Mouse (Mus musculus) CD4-positive helper T cell, adult 2 months (primary cell): ENCODE measurements at regions not wholly inside any gene's neighbourhood (a gene's known extent, or its start where the extent isn't known, plus 50 kb on each side); places are given as distances from the start of the nearest gene placed in this dataset.

Experiments
- DNase-seq: peaks from one replicate; pipeline ENCODE4 v3.0.0-alpha.2; 2012; ENCODE audit warnings: low read depth, missing footprints, low spot score

GRCm38 (mm10) chr12:98043436-98043835 lies 215.8 kb downstream of the Galc start:
- no peak for DNase-seq

GRCm38 (mm10) chr12:98039677-98040076 lies 219.6 kb downstream of the Galc start:
- no peak for DNase-seq

GRCm38 (mm10) chr12:98023655-98024054 lies 235.6 kb downstream of the Galc start:
- no peak for DNase-seq

- no peak for DNase-seq
These were observed 244.5 kb downstream of the Galc start for GRCm38 (mm10) chr12:98014607-98015278.

- DNase-seq, result no peak
These were observed 250.1 kb downstream of the Galc start for GRCm38 (mm10) chr12:98009175-98009574.

- DNase-seq, result no peak
These were observed 253.4 kb downstream of the Galc start for GRCm38 (mm10) chr12:98005671-98006469.

GRCm38 (mm10) chr12:98002217-98002616 lies 257.0 kb downstream of the Galc start:
- DNase-seq, result no peak

- DNase-seq, result no peak
These were observed 264.4 kb downstream of the Galc start for GRCm38 (mm10) chr12:97994884-97995283.

GRCm38 (mm10) chr12:97993937-97994336 lies 265.3 kb downstream of the Galc start:
- DNase-seq, result no peak

GRCm38 (mm10) chr12:97983390-97983789 lies 275.9 kb downstream of the Galc start:
- no peak for DNase-seq

GRCm38 (mm10) chr12:97978668-97979067 lies 280.6 kb downstream of the Galc start:
- no peak for DNase-seq

GRCm38 (mm10) chr12:97978178-97978651 lies 281.0 kb downstream of the Galc start:
- DNase-seq, result no peak

- DNase-seq, result no peak
These were observed 281.6 kb downstream of the Galc start for GRCm38 (mm10) chr12:97977633-97978032.

GRCm38 (mm10) chr12:97973909-97974510 lies 285.2 kb downstream of the Galc start:
- DNase-seq, result no peak

- DNase-seq, result no peak
These were observed 302.1 kb downstream of the Galc start for GRCm38 (mm10) chr12:97957201-97957600.

GRCm38 (mm10) chr12:97953336-97953735 lies 305.9 kb downstream of the Galc start:
- no peak for DNase-seq

GRCm38 (mm10) chr12:97952204-97952603 lies 307.1 kb downstream of the Galc start:
- no peak for DNase-seq

GRCm38 (mm10) chr12:97950072-97950471 lies 309.2 kb downstream of the Galc start:
- no peak for DNase-seq

GRCm38 (mm10) chr12:97947421-97947820 lies 311.8 kb downstream of the Galc start:
- no peak for DNase-seq

- no peak for DNase-seq
These were observed 320.9 kb downstream of the Galc start for GRCm38 (mm10) chr12:97938361-97938760.

- DNase-seq, result no peak
These were observed 329.4 kb downstream of the Galc start for GRCm38 (mm10) chr12:97929877-97930276.

- DNase-seq, result no peak
These were observed 332.2 kb downstream of the Galc start for GRCm38 (mm10) chr12:97927036-97927435.
